Mouse (Mus musculus): ENCODE measurements at regions not wholly inside any gene's neighbourhood (a gene's known extent, or its start where the extent isn't known, plus 50 kb on each side); places are given as distances from the start of the nearest gene placed in this dataset.

GRCm38 (mm10) chr10:9229116-9229515 lies 343.2 kb upstream of the Sash1 start:
- WGBS, result 75% methylated on average over 11 of the region's 11 CpGs
- Histone ChIP-seq H3K4me2 (ENCODE audit: low read length) (no peak overlapping the region), H3K4me3 (replicated peaks; ENCODE audit: low read depth, low read length) (no peak overlapping the region), H3K27ac (no peak overlapping the region), H3K9ac (ENCODE audit: low read depth, low read length) (no peak overlapping the region), H3K4me1 (replicated peaks; ENCODE audit: insufficient read depth, low read length) (no peaks in the 10 kb centered on the region), H3K36me3 (ENCODE audit: insufficient read depth, low read length) (no peaks in the 10 kb centered on the region), H3K9me3 (replicated peaks; ENCODE audit: low read length) (no peaks in the 10 kb centered on the region), H3K27me3 (ENCODE audit: insufficient read depth, low read length) (no peaks in the 10 kb centered on the region)
- ATAC-seq (replicated peaks; ENCODE audit: low FRiP score, low read depth) (no peak), DNase-seq (ENCODE audit: low spot score) (no peak)
- TF ChIP-seq CTCF (IDR thresholded peaks at IDR 0.05; ENCODE audit: low read depth), result no peak

GRCm38 (mm10) chr10:9227361-9227760 lies 341.5 kb upstream of the Sash1 start:
- Histone ChIP-seq H3K9ac (ENCODE audit: low read depth, low read length) (no peak overlapping the region), H3K4me3 (replicated peaks; ENCODE audit: low read depth, low read length) (no peak overlapping the region), H3K4me2 (ENCODE audit: low read length) (no peak overlapping the region), H3K36me3 (ENCODE audit: insufficient read depth, low read length) (no peaks in the 10 kb centered on the region), H3K27me3 (ENCODE audit: insufficient read depth, low read length) (no peaks in the 10 kb centered on the region), H3K4me1 (replicated peaks; ENCODE audit: insufficient read depth, low read length) (no peaks in the 10 kb centered on the region), H3K27ac (no peak overlapping the region), H3K9me3 (replicated peaks; ENCODE audit: low read length) (no peaks in the 10 kb centered on the region)
- ATAC-seq (replicated peaks; ENCODE audit: low FRiP score, low read depth) (no peak), DNase-seq (ENCODE audit: low spot score) (no peak)
- no peak for TF ChIP-seq CTCF (IDR thresholded peaks at IDR 0.05; ENCODE audit: low read depth)
- 6% methylated on average over 1 of the region's 1 CpGs for WGBS

- 30% methylated on average over 2 of the region's 2 CpGs for WGBS
Measured at GRCm38 (mm10) chr10:9210646-9211045, 324.8 kb upstream of the Sash1 start.

GRCm38 (mm10) chr10:9204096-9204495 lies 318.2 kb upstream of the Sash1 start:
- DNase-seq (ENCODE audit: low spot score) (no peak), ATAC-seq (replicated peaks; ENCODE audit: low FRiP score, low read depth) (no peak)
- Histone ChIP-seq H3K4me2 (ENCODE audit: low read length) (no peak overlapping the region), H3K4me3 (replicated peaks; ENCODE audit: low read depth, low read length) (no peak overlapping the region), H3K4me1 (replicated peaks; ENCODE audit: insufficient read depth, low read length) (no peaks in the 10 kb centered on the region), H3K9me3 (replicated peaks; ENCODE audit: low read length) (no peaks in the 10 kb centered on the region), H3K27ac (no peak overlapping the region), H3K9ac (ENCODE audit: low read depth, low read length) (no peak overlapping the region), H3K27me3 (ENCODE audit: insufficient read depth, low read length) (no peaks in the 10 kb centered on the region), H3K36me3 (ENCODE audit: insufficient read depth, low read length) (no peaks in the 10 kb centered on the region)
- 77% methylated on average over 8 of the region's 8 CpGs for WGBS
- no peak for TF ChIP-seq CTCF (IDR thresholded peaks at IDR 0.05; ENCODE audit: low read depth)

More at GRCm38 (mm10) chr10:9210646-9211045, 324.8 kb upstream of the Sash1 start:
- no peaks in the 10 kb centered on the region for H3K27me3 ChIP-seq (ENCODE audit: insufficient read depth, low read length)
- H3K4me1 ChIP-seq (replicated peaks; ENCODE audit: insufficient read depth, low read length), result no peaks in the 10 kb centered on the region
- no peak overlapping the region for H3K9ac ChIP-seq (ENCODE audit: low read depth, low read length)
- H3K36me3 ChIP-seq (ENCODE audit: insufficient read depth, low read length), result no peaks in the 10 kb centered on the region
- no peak overlapping the region for H3K4me2 ChIP-seq (ENCODE audit: low read length)
- ATAC-seq (replicated peaks; ENCODE audit: low FRiP score, low read depth) (no peak), DNase-seq (ENCODE audit: low spot score) (no peak)
- H3K9me3 ChIP-seq (replicated peaks; ENCODE audit: low read length), result no peaks in the 10 kb centered on the region
- H3K4me3 ChIP-seq (replicated peaks; ENCODE audit: low read depth, low read length), result no peak overlapping the region
- H3K27ac ChIP-seq, result no peak overlapping the region
- TF ChIP-seq CTCF (IDR thresholded peaks at IDR 0.05; ENCODE audit: low read depth), result no peak

- Histone ChIP-seq H3K4me1 (replicated peaks; ENCODE audit: insufficient read depth, low read length) (no peaks in the 10 kb centered on the region), H3K27ac (no peak overlapping the region), H3K9ac (ENCODE audit: low read depth, low read length) (no peak overlapping the region), H3K9me3 (replicated peaks; ENCODE audit: low read length) (no peaks in the 10 kb centered on the region), H3K36me3 (ENCODE audit: insufficient read depth, low read length) (no peaks in the 10 kb centered on the region), H3K27me3 (ENCODE audit: insufficient read depth, low read length) (no peaks in the 10 kb centered on the region), H3K4me2 (ENCODE audit: low read length) (no peak overlapping the region), H3K4me3 (replicated peaks; ENCODE audit: low read depth, low read length) (no peak overlapping the region)
- ATAC-seq (replicated peaks; ENCODE audit: low FRiP score, low read depth) (no peak), DNase-seq (ENCODE audit: low spot score) (no peak)
- no peak for TF ChIP-seq CTCF (IDR thresholded peaks at IDR 0.05; ENCODE audit: low read depth)
- WGBS, result 86% methylated on average over 6 of the region's 6 CpGs
Measured at GRCm38 (mm10) chr10:9203323-9203722, 317.5 kb upstream of the Sash1 start.

GRCm38 (mm10) chr10:9202922-9203321 lies 317.1 kb upstream of the Sash1 start:
- no peak for TF ChIP-seq CTCF (IDR thresholded peaks at IDR 0.05; ENCODE audit: low read depth)
- WGBS, result 58% methylated on average over 1 of the region's 1 CpGs
- ATAC-seq (replicated peaks; ENCODE audit: low FRiP score, low read depth), result no peak
- Histone ChIP-seq H3K4me1 (replicated peaks; ENCODE audit: insufficient read depth, low read length) (no peaks in the 10 kb centered on the region), H3K4me3 (replicated peaks; ENCODE audit: low read depth, low read length) (no peak overlapping the region), H3K9me3 (replicated peaks; ENCODE audit: low read length) (no peaks in the 10 kb centered on the region), H3K4me2 (ENCODE audit: low read length) (no peak overlapping the region), H3K36me3 (ENCODE audit: insufficient read depth, low read length) (no peaks in the 10 kb centered on the region), H3K27me3 (ENCODE audit: insufficient read depth, low read length) (no peaks in the 10 kb centered on the region), H3K27ac (no peak overlapping the region), H3K9ac (ENCODE audit: low read depth, low read length) (no peak overlapping the region)
- no peak for DNase-seq (ENCODE audit: low spot score)

- ATAC-seq (replicated peaks; ENCODE audit: low FRiP score, low read depth) (no peak), DNase-seq (ENCODE audit: low spot score) (peak; percentile 16)
- Histone ChIP-seq H3K4me3 (replicated peaks; ENCODE audit: low read depth, low read length) (no peak overlapping the region), H3K36me3 (ENCODE audit: insufficient read depth, low read length) (no peaks in the 10 kb centered on the region), H3K4me2 (ENCODE audit: low read length) (no peak overlapping the region), H3K4me1 (replicated peaks; ENCODE audit: insufficient read depth, low read length) (no peaks in the 10 kb centered on the region), H3K27ac (no peak overlapping the region), H3K9me3 (replicated peaks; ENCODE audit: low read length) (no peaks in the 10 kb centered on the region), H3K27me3 (ENCODE audit: insufficient read depth, low read length) (no peaks in the 10 kb centered on the region), H3K9ac (ENCODE audit: low read depth, low read length) (no peak overlapping the region)
- TF ChIP-seq CTCF (IDR thresholded peaks at IDR 0.05; ENCODE audit: low read depth), result peak; percentile 71
- 65% methylated on average over 3 of the region's 3 CpGs for WGBS
Measured at GRCm38 (mm10) chr10:9174997-9175396, 289.1 kb upstream of the Sash1 start.
